Mouse (Mus musculus) intestine, embryonic 16.5 days (tissue): ENCODE data around the gene Cul7. TPM values are rescaled to one million over a fixed set of nuclear protein-coding genes. Genes with fewer than 3 reads are reported as not detected.

ENCODE experiments used
- ATAC-seq: fragments of 200-750 bp; cut with Nextera tagmentation; 2 replicates; pipeline ENCODE4 v1.8.0; 2017; ENCODE audit warnings: moderate TSS enrichment, moderate library complexity
- H3K27ac ChIP-seq: fragments of 300-500 bp; sonication (generic); 2 replicates; pipeline ENCODE4 v1.5.1; 2014; ENCODE audit warnings: mild to moderate bottlenecking, low read length
- H3K27me3 ChIP-seq: fragments of 300-500 bp; sonication (generic); replicated peaks from 2 replicates; pipeline ENCODE4 v1.6.1; 2014; ENCODE audit warnings: low read length, control low read depth, mixed read lengths; ENCODE audit not compliant: control insufficient read depth, insufficient read depth
- H3K36me3 ChIP-seq: fragments of 300-500 bp; sonication (generic); 2 replicates; pipeline ENCODE4 v1.6.1; 2014; ENCODE audit warnings: low read length, control low read depth; ENCODE audit not compliant: control insufficient read depth, insufficient read depth
- H3K4me1 ChIP-seq: fragments of 300-500 bp; sonication (generic); 2 replicates; pipeline ENCODE4 v1.6.1; 2014; ENCODE audit warnings: low read length, control low read depth, mixed read lengths; ENCODE audit not compliant: control insufficient read depth, insufficient read depth
- H3K4me2 ChIP-seq: fragments of 300-500 bp; sonication (generic); 2 replicates; pipeline ENCODE4 v1.6.1; 2014; ENCODE audit warnings: low read depth, low read length, control low read depth
- H3K4me3 ChIP-seq: fragments of 300-500 bp; sonication (generic); 2 replicates; pipeline ENCODE4 v1.5.1; 2014; ENCODE audit warnings: mild to moderate bottlenecking, low read length
- H3K9ac ChIP-seq: fragments of 300-500 bp; sonication (generic); 2 replicates; pipeline ENCODE4 v1.6.1; 2014; ENCODE audit warnings: low read depth, low read length
- H3K9me3 ChIP-seq: fragments of 300-500 bp; sonication (generic); 2 replicates; pipeline ENCODE4 v1.6.1; 2016; ENCODE audit warnings: low read length, control low read depth; ENCODE audit not compliant: control insufficient read depth
- WGBS: fragments of 180-500 bp; shearing (Covaris S2); extraction: QIAGEN DNeasy Blood & Tissue Kit; methylation state at CpG from one replicate; pipeline ENCODE4 v1.1.7; 2014; 5-methylcytosine and 5-hydroxymethylcytosine counted together
- polyA plus RNA-seq: library from polyadenylated mRNA; unstranded; fragments of >200 nt; fragmentation: Nextera tagmentation; extraction: Ambion mirVana; gene quantifications from 2 replicates; pipeline ENCODE4 v1.2.1, GENCODE M21; 2015

Gene Cul7
- polyA plus RNA-seq, 1 experiment from 2014 or later: 42.4 TPM

DNA sequence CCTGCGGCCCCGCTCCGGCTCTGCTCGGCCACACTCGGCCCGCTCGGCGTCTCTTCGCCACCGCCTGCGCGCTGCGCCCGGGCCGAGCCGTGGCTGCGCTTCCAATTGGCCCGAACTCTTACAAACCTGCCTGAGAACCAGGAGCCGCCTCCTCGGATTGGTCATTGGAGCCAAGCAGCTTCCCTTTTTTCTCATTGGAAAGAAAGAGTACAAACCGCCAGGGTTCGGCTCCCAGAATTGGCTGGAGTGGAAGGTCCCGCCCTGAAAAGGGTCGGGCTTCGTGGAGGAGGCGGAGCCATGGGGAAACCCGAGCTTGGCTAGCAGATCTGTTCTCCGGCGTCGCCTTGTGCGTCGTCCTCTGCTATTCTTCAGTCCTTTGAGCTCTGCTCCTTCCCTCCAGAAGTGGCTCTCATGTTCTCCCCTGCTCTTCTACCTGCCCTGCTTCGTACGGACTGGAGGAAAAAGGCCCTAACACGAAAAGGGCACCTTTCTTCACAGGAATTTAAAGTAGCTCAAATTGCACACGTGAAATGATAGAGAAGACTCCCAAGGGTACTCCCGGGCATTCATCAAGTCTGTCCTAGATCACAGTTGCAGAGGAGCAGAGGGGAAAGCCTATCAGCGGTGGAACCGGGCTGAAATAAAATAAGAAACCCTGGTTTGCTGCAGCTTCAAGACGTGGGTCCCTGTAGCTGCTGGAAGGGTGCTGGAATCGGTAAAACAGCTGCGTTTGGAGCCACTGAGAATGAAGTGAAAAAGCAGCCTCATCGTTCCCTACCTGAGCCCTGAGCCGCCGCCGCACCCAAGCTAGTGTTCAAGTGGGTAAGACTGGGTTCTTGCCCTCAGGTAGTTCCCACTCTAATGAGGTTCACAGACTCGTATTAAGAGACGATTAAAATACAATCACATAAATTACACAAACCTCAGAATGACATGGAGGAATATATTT lies 55.0 kb downstream of the Cul7 start, which contains the start of gene Ppp2r5d:
Gene Ppp2r5d (minus strand): TSS at position 225 of the 949 bp plus-strand sequence.
- under 1% methylated on average over 48 of the region's 48 CpGs for WGBS
- Histone ChIP-seq H3K27me3 (no peaks in the 10 kb centered on the region), H3K4me3 (peak within 1 kb of the TSS; percentile 86), H3K4me1 (peaks cover 19% of the 10 kb centered on the region), H3K27ac (peak within 1 kb of the TSS; percentile 93), H3K36me3 (0 out of 2 replicates have a peak, but pooled peaks cover 2% of the 10 kb centered on the region), H3K4me2 (peak within 1 kb of the TSS; percentile 79), H3K9me3 (no peaks in the 10 kb centered on the region), H3K9ac (peak within 1 kb of the TSS; percentile 92)
- ATAC-seq: peak; percentile 96

DNA sequence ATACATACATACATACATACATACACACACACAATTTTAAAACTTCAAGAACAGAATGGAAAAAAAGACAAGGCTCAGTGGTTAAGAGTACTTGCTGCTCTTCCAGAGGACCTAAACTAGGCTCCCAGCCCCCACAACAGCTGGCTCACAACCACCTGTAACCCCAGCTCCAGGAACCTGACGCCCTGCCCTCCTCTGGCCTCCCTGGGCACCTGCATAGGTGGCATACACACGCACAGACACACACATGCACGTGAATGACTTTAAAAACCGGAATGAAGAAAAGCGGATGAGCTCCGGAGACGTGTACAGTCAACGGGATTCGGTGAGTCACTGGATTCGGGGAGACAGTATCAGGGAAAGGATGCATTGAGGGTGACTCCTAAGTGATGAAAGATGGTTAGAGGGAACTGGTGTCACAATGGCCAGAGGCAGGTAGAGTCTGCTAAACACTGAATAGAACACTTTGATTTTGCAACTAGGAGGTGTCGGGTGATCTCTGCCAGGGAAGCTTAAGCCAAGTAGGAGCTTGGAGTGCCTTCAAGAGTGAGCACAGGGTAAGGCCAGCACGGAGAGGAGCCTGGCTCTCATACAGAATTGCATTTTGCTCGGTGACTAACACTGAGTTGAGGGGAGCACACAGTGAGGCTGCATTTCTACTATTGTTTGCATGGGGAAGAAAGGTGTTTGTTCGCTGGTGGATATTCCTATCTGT lies 56.4 kb downstream of the Cul7 start:
- ATAC-seq: no peak
- H3K9ac ChIP-seq: no peak overlapping the region
- H3K9me3 ChIP-seq: no peaks in the 10 kb centered on the region
- WGBS: 92% methylated on average over 14 of the region's 14 CpGs
- no peak overlapping the region for H3K27ac ChIP-seq
- no peak overlapping the region for H3K4me2 ChIP-seq
- H3K27me3 ChIP-seq: no peaks in the 10 kb centered on the region
- H3K36me3 ChIP-seq: no peaks in the 10 kb centered on the region
- no peak overlapping the region for H3K4me3 ChIP-seq
- H3K4me1 ChIP-seq: peaks cover 19% of the 10 kb centered on the region

DNA sequence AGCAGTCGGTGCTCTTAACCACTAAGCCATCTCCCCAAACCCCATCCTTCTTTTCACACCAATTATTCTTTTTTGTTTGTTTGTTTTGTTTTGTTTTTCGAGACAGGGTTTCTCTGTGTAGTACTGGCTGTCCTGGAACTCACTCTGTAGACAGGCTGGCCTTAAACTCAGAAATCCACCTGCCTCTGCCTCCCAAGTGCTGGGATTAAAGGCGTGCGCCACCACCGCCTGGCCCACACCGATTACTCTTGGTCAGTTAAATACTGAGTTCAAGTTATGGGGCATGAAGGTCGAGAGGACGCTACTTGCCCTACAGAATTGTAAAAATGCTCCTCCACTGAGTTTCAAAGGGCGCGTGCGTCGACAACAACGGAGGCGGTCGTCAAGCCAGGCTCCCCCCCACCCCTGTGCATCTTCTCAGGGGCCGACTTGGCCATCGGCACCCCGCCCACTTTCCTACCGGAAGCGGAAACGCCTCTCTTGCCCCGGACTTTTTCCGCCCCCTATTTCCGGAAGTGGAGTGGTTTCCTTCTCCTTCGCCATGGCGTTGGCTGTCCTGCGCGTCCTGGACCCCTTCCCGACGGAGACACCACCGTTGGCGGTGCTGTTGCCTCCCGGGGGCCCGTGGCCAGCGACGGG lies 60.9 kb downstream of the Cul7 start, which contains the start of gene Pex6:
Gene Pex6 (plus strand): TSS at position 505 of the 639 bp plus-strand sequence.
- Histone ChIP-seq H3K4me3 (peak within 1 kb of the TSS; percentile 91), H3K9me3 (no peaks in the 10 kb centered on the region), H3K9ac (peak within 1 kb of the TSS; percentile 96), H3K27ac (peak within 1 kb of the TSS; percentile 72), H3K36me3 (peaks cover 10% of the 10 kb centered on the region), H3K27me3 (no peaks in the 10 kb centered on the region), H3K4me1 (peaks cover 8% of the 10 kb centered on the region), H3K4me2 (peak within 1 kb of the TSS; percentile 71)
- WGBS: 7% methylated on average over 36 of the region's 36 CpGs
- peak; percentile 93 for ATAC-seq

DNA sequence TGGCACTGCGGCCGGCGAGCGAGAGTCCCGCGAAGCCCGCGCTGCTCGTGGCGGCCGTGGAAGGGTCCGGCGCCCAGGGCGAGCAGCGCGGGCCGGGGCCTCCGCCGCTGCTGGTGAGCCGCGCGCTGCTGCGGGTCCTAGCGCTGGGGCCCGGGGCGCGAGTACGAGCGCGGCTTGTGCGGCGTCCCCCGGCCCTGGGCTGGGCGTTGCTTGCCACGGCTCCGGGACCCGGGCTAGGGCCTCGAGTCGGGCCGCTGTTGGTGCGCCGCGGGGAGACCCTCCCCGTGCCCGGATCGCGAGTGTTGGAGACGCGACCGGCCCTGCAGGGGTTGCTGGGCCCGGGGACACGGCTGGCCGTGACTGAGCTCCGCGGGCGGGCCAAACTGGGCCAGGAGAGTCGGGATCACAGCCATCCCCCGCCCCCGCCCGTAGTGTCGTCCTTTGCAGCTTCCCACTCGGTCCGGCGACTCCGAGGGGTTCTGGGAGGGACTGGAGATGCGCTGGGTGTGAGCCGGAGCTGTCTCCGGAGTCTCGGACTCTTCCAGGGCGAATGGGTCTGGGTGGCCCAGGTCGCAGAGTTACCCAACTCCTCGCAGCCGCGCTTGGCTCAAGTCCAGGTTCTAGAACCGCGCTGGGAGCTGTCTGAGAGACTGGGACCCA lies 61.6 kb downstream of the Cul7 start:
- Histone ChIP-seq H3K9ac (peak overlapping the region; percentile 96), H3K36me3 (peaks cover 10% of the 10 kb centered on the region), H3K4me1 (peaks cover 8% of the 10 kb centered on the region), H3K27ac (peak overlapping the region; percentile 72), H3K9me3 (no peaks in the 10 kb centered on the region), H3K27me3 (no peaks in the 10 kb centered on the region), H3K4me3 (peak overlapping the region; percentile 91), H3K4me2 (peak overlapping the region; percentile 71)
- ATAC-seq: peak; percentile 68
- under 1% methylated on average over 76 of the region's 76 CpGs for WGBS

DNA sequence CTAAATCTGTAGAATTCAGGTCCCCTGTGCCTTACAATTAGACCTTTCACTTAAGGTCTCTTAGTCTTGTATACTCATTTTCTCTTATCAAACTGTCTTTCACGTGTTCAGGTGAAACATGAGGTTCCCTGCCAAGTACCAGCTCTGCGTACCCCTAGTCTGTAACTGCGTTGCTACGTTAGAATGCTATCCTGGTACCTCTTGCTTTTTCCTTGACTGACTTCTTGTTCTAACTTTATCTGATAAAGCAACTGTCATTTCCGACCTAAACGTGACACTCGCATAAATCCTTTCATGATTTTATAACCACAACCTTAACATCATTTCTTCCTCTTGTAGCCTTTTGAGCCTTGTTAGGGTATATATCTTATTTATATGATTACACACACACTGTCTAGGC lies 62.3 kb downstream of the Cul7 start:
- 56% methylated on average over 7 of the region's 7 CpGs for WGBS
- H3K27me3 ChIP-seq: no peaks in the 10 kb centered on the region
- H3K4me3 ChIP-seq: peak overlapping the region; percentile 91
- H3K9ac ChIP-seq: peak overlapping the region; percentile 96
- H3K4me2 ChIP-seq: peak overlapping the region; percentile 71
- H3K27ac ChIP-seq: no peak overlapping the region
- H3K4me1 ChIP-seq: peaks cover 8% of the 10 kb centered on the region
- H3K9me3 ChIP-seq: no peaks in the 10 kb centered on the region
- no peak for ATAC-seq
- peaks cover 10% of the 10 kb centered on the region for H3K36me3 ChIP-seq

DNA sequence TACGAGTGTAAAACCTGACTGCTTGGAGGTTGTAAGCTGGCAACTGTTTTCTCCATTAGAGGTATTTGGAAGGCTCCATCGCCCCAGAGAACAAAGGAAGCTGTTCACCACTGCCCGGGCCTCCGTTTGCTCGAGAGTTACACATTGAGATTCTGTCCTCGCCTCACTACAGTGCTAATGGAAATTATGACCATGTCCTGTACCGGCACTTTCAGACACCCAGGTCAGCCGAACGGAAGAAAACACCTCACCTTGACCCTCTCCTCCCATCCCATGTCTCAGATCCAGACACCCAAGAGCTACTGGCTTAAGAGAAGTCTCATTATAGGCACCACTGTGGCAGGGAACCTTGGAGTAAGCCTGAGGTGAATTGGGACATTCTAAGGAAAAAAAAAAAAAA lies 63.7 kb downstream of the Cul7 start:
- H3K9me3 ChIP-seq: no peaks in the 10 kb centered on the region
- H3K36me3 ChIP-seq: peaks cover 10% of the 10 kb centered on the region
- WGBS: 86% methylated on average over 9 of the region's 9 CpGs
- no peak overlapping the region for H3K4me3 ChIP-seq
- no peak overlapping the region for H3K4me2 ChIP-seq
- H3K9ac ChIP-seq: no peak overlapping the region
- ATAC-seq: no peak
- H3K4me1 ChIP-seq: peaks cover 8% of the 10 kb centered on the region
- H3K27ac ChIP-seq: no peak overlapping the region
- no peaks in the 10 kb centered on the region for H3K27me3 ChIP-seq

Other genes starting within 250 kb of the Cul7 start
- gene Crip3, start 221.4 kb upstream of the Cul7 start, polyA plus RNA-seq: 0.16 and 0.35 TPM in 2 replicates
- gene Slc22a7, start 211.9 kb upstream of the Cul7 start, polyA plus RNA-seq: not detected in 2 replicates
- 0.15 and 0.16 TPM in 2 replicates for gene Ttbk1, start 162.7 kb upstream of the Cul7 start, polyA plus RNA-seq
- 40.4 and 45.1 TPM in 2 replicates for gene Dnph1, start 153.6 kb upstream of the Cul7 start, polyA plus RNA-seq
- 2.8 and 3.0 TPM in 2 replicates for gene Cul9, start 103.9 kb upstream of the Cul7 start, polyA plus RNA-seq
- gene Srf, start 94.2 kb upstream of the Cul7 start, polyA plus RNA-seq: 4.9 and 5.9 TPM in 2 replicates
- 53.2 and 54.4 TPM in 2 replicates for gene Ptk7, start 20.8 kb upstream of the Cul7 start, polyA plus RNA-seq
- gene Klc4, start 4.3 kb upstream of the Cul7 start, polyA plus RNA-seq: 93.7 and 104 TPM in 2 replicates
- 164 and 170 TPM in 2 replicates for gene Mrpl2, start 4.1 kb upstream of the Cul7 start, polyA plus RNA-seq
- 64.8 and 67.4 TPM in 2 replicates for gene Rrp36, start 24.0 kb downstream of the Cul7 start, polyA plus RNA-seq
- gene Mea1, start 28.5 kb downstream of the Cul7 start, polyA plus RNA-seq: 164 and 169 TPM in 2 replicates
- gene Klhdc3, start 30.6 kb downstream of the Cul7 start, polyA plus RNA-seq: 107 and 111 TPM in 2 replicates
- gene Ppp2r5d, start 54.8 kb downstream of the Cul7 start, polyA plus RNA-seq: 69.7 and 73.4 TPM in 2 replicates
- gene Pex6, start 61.1 kb downstream of the Cul7 start, polyA plus RNA-seq: 17.1 and 20.8 TPM in 2 replicates
- gene Gnmt, start 78.8 kb downstream of the Cul7 start, polyA plus RNA-seq: 8.2 and 10.0 TPM in 2 replicates
- gene Cnpy3, start 101.9 kb downstream of the Cul7 start, polyA plus RNA-seq: 73.9 and 75.6 TPM in 2 replicates
- gene Ptcra, start 113.4 kb downstream of the Cul7 start, polyA plus RNA-seq: 0.34 and 0.37 TPM in 2 replicates
- gene 2310039H08Rik, start 122.3 kb downstream of the Cul7 start, polyA plus RNA-seq: 102 and 104 TPM in 2 replicates
- gene Rpl7l1, start 132.3 kb downstream of the Cul7 start, polyA plus RNA-seq: 142 and 153 TPM in 2 replicates
- gene Bicral, start 208.1 kb downstream of the Cul7 start, polyA plus RNA-seq: 3.0 TPM in 2 replicates
- gene Tbcc, start 240.3 kb downstream of the Cul7 start, polyA plus RNA-seq: 31.8 and 35.8 TPM in 2 replicates